Mouse (Mus musculus): ENCODE results near the gene Olfr697.
"Not testable (repeated sequence)": the region's sequence is repeated elsewhere in the genome, so short reads cannot be mapped to it uniquely, and the experiment has no call there.

The Olfr697 gene

GRCm38 (mm10) chr7:106742343-106742742 is at the start of gene Olfr697:
Gene Olfr697, minus strand, starts transcription at chr7:106742443.
- in situ Hi-C loops (cut with MboI, MseI), result no loop called here

DNA sequence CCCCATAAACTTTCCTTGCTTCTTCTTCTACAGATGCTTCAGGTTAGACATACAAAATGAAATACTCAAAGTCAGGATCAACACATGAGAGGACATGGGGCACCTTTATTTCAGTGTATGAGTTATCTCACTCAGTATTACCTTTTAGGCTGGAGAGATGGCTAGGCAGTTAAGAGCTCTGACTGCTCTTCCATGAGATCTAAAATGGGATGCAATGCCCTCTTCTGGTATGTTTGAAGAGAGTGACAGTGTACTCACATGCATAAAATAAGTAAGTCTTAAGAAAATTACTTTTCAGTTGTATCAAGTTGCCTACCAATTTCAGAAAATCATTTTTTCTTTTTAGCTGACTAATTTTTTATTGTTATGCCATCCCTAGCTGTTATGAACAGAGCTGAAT is 46.1 kb upstream of the Olfr697 start:
- in situ Hi-C loops (cut with MboI, MseI), result no loop called here

DNA sequence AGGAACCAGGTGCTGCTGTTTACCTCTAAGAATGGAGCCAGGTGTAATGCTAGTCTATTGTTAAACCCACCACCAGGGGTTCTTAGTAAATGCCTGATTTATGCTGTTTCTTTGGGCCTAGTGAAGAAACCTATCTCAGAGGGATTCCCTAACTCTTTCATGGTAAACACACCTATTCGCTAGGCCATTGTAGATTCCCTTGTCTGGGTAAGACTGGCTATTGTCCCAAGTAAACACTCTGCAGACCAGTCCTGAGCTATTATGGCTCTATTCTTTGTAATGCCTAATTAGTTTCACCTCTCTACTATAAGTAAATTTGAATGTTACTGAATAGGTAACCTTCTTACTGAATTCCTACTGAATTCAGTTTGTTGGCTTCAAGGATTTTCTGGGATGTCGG is 18.8 kb upstream of the Olfr697 start:
- in situ Hi-C loops (cut with MboI, MseI), result not testable (repeated sequence)

DNA sequence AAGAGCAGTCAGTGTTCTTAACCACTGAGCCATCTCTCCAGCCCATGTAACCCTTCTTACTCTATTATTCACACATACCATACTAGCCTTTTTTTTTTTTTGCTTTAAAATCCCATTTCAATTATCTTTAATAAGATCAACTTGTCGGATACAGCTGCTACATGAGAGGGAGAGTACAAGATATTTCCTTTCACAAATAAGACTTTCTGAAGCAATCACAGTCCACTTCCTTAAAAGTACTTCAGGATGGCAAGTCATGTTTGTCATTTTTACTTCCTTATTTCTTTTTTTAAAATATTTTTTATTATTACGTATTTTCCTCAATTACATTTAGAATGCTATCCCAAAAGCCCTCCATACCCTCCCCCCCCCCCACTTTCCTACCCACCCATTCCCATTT is 16.6 kb upstream of the Olfr697 start:
- in situ Hi-C loops (cut with MboI, MseI), result no loop called here

DNA sequence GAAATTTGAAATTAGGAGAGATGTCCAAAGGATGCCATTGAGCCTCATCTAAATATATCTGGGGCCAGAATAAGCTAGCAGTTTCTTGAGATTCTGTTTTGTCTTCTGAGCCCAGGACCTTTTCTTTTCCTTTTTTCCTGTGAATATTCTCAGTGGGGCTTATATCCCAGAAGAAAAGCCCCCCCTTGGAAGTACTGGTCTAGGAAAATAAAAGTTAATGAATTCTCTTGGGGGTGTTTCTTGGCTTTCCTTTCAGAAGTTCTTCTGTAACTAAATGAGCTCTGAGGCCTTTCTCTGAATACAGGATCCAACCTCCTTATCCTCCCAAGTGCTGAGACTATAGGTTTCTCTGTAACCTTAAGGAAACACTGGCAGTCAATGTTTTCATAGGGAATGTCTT is 13.1 kb upstream of the Olfr697 start, which contains the start of gene Olfr698:
TSS of gene Olfr698 (minus strand) at position 101 of the 400 bp plus-strand sequence.
- in situ Hi-C loops (cut with MboI, MseI), result no loop called here

GRCm38 (mm10) chr7:106745811-106746210 is 3.6 kb upstream of the Olfr697 start:
- in situ Hi-C loops (cut with MboI, MseI), result no loop called here

GRCm38 (mm10) chr7:106737028-106737427 is 5.2 kb downstream of the Olfr697 start:
- in situ Hi-C loops (cut with MboI, MseI), result no loop called here

- in situ Hi-C loops (cut with MboI, MseI), result no loop called here
These were observed 8.5 kb downstream of the Olfr697 start for GRCm38 (mm10) chr7:106733717-106734116.

DNA sequence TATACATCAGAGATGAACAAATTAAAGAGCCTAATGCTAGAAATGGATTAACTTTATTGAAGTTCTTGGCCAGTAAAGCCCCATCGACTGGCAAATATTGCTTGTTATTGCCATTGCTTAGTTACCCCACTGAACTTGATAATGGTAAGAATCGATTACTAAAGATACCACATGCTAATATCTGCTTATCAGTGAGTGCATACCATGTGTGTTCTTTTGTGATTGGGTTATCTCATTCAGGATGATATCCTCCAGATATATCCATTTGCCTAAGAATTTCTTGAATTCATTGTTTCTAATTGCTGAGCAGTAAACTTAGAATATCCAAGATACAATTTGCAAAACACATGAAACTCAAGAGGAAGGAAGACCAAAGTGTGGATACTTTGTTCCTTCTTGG is 16.6 kb downstream of the Olfr697 start:
- in situ Hi-C loops (cut with MboI, MseI), result not testable (repeated sequence)

- in situ Hi-C loops (cut with MboI, MseI), result no loop called here
These were observed 25.9 kb downstream of the Olfr697 start, which contains the start of gene Olfr695 for GRCm38 (mm10) chr7:106716296-106716695. Gene Olfr695, minus strand, starts transcription at chr7:106716396.

GRCm38 (mm10) chr7:106711463-106711862 is 30.8 kb downstream of the Olfr697 start:
- in situ Hi-C loops (cut with MboI, MseI), result no loop called here

DNA sequence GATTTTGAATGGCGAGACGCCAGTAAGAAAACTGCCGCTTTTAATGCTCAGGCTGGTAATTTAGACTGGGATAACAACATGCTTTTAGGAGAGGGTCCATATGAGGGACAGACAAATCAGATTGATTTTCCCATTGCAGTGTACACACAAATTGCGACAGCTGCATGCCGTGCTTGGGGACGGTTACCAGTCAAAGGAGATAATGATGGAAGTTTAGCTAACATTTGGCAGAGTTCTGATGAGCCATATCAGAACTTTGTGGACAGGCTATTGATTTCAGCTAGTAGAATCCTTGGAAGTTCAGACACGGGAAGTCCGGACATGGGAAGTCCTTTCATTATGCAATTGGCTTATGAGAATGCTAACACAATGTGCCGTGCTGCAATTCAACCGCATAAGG is 34.5 kb downstream of the Olfr697 start:
- in situ Hi-C loops (cut with MboI, MseI), result not testable (repeated sequence)

DNA sequence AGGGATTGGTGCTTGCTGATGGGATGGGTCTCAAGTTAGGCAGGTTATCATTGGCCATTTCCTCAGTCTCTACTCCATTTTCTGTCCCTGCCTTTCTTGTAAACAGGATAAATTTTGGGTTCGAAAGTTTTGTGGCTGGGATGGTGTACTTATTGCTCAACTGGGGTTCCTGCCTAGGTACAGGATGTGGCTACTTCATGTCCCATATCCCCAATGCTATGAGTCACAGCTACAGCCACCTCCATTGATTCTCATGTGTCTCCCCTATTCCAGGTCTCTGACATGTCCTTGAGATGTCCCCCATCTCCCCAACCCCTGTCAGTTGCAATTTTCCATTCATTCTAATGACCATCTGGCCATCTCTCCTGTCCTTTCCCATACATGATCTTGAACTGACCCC is 45.4 kb downstream of the Olfr697 start:
- in situ Hi-C loops (cut with MboI, MseI), result no loop called here

- in situ Hi-C loops (cut with MboI, MseI), result no loop called here
These were observed 49.3 kb downstream of the Olfr697 start for GRCm38 (mm10) chr7:106692976-106693375.

GRCm38 (mm10) chr7:106691714-106692113 is 50.5 kb downstream of the Olfr697 start, which contains the start of gene Olfr694:
Gene Olfr694, minus strand, starts transcription at chr7:106691814.
- in situ Hi-C loops (cut with MboI, MseI), result no loop called here

Data from T-helper 1 cell (primary cell).